Mouse (Mus musculus) ES-E14 (cell line): ENCODE data around the gene Erf.

Experiments used
- CHD2 ChIP-seq: IDR thresholded peaks from 2 replicates; pipeline ENCODE4 v1.6.1; 2014; ENCODE audit warnings: mild to moderate bottlenecking, low read depth, low read length, inconsistent platforms
- HCFC1 ChIP-seq: IDR thresholded peaks from 2 replicates; pipeline ENCODE4 v1.6.1; 2012; ENCODE audit warnings: low read length, inconsistent platforms, borderline replicate concordance; ENCODE audit not compliant: insufficient read depth
- MAFK ChIP-seq: IDR thresholded peaks from 2 replicates; pipeline ENCODE4 v1.6.1; 2014; ENCODE audit warnings: mild to moderate bottlenecking, low read depth, low read length, inconsistent platforms; ENCODE audit not compliant: insufficient read depth
- ZC3H11A ChIP-seq: IDR thresholded peaks from 2 replicates; pipeline ENCODE4 v1.6.1; 2012; ENCODE audit warnings: low read depth, mild to moderate bottlenecking, inconsistent platforms, low read length, borderline replicate concordance
- ZNF384 ChIP-seq: IDR thresholded peaks from 2 replicates; pipeline ENCODE4 v1.6.1; 2012; ENCODE audit warnings: low read depth, low read length, inconsistent platforms

DNA sequence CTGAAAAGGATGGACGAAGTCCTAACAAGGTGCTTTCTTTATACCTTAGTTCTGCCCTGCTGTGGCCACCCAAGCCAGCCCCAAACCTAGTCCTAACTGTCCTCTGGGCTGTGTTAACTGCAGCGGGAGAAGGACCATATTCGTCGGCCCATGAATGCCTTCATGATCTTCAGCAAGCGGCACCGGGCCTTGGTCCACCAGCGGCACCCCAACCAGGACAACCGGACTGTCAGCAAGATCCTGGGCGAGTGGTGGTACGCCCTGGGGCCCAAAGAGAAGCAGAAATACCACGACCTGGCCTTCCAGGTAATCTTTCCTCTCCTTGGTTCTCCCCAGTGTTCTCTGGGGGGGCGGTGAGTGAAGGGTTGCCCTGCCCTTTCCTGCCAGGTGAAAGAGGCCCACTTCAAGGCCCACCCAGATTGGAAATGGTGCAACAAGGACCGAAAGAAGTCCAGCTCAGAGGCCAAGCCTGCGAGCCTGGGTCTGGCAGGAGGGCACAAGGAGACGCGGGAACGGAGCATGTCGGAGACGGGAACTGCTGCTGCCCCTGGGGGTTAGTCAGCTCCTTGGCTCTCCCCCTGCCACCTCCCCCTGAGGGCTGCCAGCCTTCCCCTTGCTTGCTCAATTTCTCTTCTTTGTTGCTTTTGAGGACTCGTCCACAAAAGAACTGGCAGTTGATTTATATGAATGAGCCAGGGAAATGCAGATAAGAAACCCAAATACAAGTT is 35.1 kb upstream of the Erf start:
- TF ChIP-seq ZC3H11A: no peak
- TF ChIP-seq HCFC1: no peak
- TF ChIP-seq ZNF384: no peak
- no peak for TF ChIP-seq CHD2
- no peak for TF ChIP-seq MAFK
